Mouse (Mus musculus): Measurements from ENCODE around the gene 1700001P01Rik.

DNA sequence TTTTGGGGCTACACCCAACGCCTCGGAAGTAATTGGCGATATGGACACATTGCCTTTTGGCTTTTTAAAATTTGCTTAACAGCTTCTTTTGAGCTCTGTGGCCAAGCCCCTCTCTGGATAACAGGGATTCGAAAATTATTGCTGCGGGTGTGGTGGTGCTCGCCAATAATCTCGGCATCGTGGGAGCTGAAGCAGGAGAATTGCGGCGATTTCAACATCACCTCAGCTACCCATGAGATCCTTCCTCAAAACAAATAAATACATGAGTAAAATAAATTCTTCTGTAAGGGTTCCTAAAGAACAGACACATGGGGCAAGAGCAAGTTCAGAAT, 6.8 kb upstream of the 1700001P01Rik start:
- TF ChIP-seq POLR2A (IDR thresholded peaks at IDR 0.05; ENCODE audit: low read depth, low read length), result no peak; the same call in 1 of the 2 replicates
- no peak for TF ChIP-seq CTCF (IDR thresholded peaks at IDR 0.05; ENCODE audit: extremely low read depth, insufficient read depth, insufficient read length, insufficient replicate concordance)
